Mouse (Mus musculus): ENCODE results near the gene B4galt4. TPM values are rescaled to one million over a fixed set of nuclear protein-coding genes. Genes with fewer than 3 reads are reported as not detected.

Gene B4galt4
- total RNA-seq (2021) = 10 to 100 TPM; 34.3 to 39.7 TPM
- long read RNA-seq, experiment 1, transcript B4galt4-201 (7 exons, 2,304 nt) = major isoform, 6 of 17 reads
- long read RNA-seq, experiment 1, partial matches to known transcripts = 1 of 17 reads
- long read RNA-seq, experiment 1, other reads (novel, unspliced or antisense) = 5 of 17 reads
- long read RNA-seq, experiment 2, transcript B4galt4-201 (7 exons, 2,304 nt) = major isoform, 21 of 43 reads
- long read RNA-seq, experiment 2, transcript B4galt4-205 (7 exons, 2,168 nt) = minor isoform, 7 of 43 reads
- long read RNA-seq, experiment 2, partial matches to known transcripts = 9 of 43 reads
- long read RNA-seq, experiment 2, other reads (novel, unspliced or antisense) = 2 of 43 reads

- Histone ChIP-seq H3K4me3 (peak within 1 kb of the TSS; percentile 88), H3K27ac (peak within 1 kb of the TSS; percentile 97)
- DNase-seq (ENCODE audit: low spot score in 2 of 2) = peak; percentile 85 to 88
- peak; percentile 61 for TF ChIP-seq CTCF (conservative IDR thresholded peaks at IDR 0.05)
Measured at GRCm38 (mm10) chr16:38742113-38742658, at the start of gene B4galt4. Gene B4galt4 (plus strand): TSS chr16:38742264.

- H3K27ac ChIP-seq = no peak overlapping the region
- no peak overlapping the region for H3K4me3 ChIP-seq
- DNase-seq (ENCODE audit: low spot score in 2 of 2) = no peak
- no peak for TF ChIP-seq CTCF (conservative IDR thresholded peaks at IDR 0.05)
Measured at GRCm38 (mm10) chr16:38694906-38695540, 47.0 kb upstream of the B4galt4 start.

- DNase-seq (ENCODE audit: low spot score in 2 of 2) = no peak
- H3K27ac ChIP-seq = no peak overlapping the region
- H3K4me3 ChIP-seq = no peak overlapping the region
- TF ChIP-seq CTCF (conservative IDR thresholded peaks at IDR 0.05) = no peak
Measured at GRCm38 (mm10) chr16:38695557-38695956, 46.5 kb upstream of the B4galt4 start.

GRCm38 (mm10) chr16:38697611-38698010 is 44.5 kb upstream of the B4galt4 start:
- H3K4me3 ChIP-seq = no peak overlapping the region
- H3K27ac ChIP-seq = no peak overlapping the region
- no peak for DNase-seq (ENCODE audit: low spot score in 2 of 2)
- TF ChIP-seq CTCF (conservative IDR thresholded peaks at IDR 0.05) = no peak

GRCm38 (mm10) chr16:38700392-38701162 is 41.5 kb upstream of the B4galt4 start:
- no peak overlapping the region for H3K27ac ChIP-seq
- no peak overlapping the region for H3K4me3 ChIP-seq
- no peak for DNase-seq (ENCODE audit: low spot score in 2 of 2)
- no peak for TF ChIP-seq CTCF (conservative IDR thresholded peaks at IDR 0.05)

- no peak overlapping the region for H3K4me3 ChIP-seq
- no peak for TF ChIP-seq CTCF (conservative IDR thresholded peaks at IDR 0.05)
- no peak for DNase-seq (ENCODE audit: low spot score in 2 of 2)
- H3K27ac ChIP-seq = no peak overlapping the region
Measured at GRCm38 (mm10) chr16:38701492-38702185, 40.4 kb upstream of the B4galt4 start.

GRCm38 (mm10) chr16:38702316-38702715 is 39.7 kb upstream of the B4galt4 start:
- no peak for DNase-seq (ENCODE audit: low spot score in 2 of 2)
- no peak overlapping the region for H3K4me3 ChIP-seq
- no peak overlapping the region for H3K27ac ChIP-seq
- TF ChIP-seq CTCF (conservative IDR thresholded peaks at IDR 0.05) = no peak

GRCm38 (mm10) chr16:38703501-38703900 is 38.6 kb upstream of the B4galt4 start:
- TF ChIP-seq CTCF (conservative IDR thresholded peaks at IDR 0.05) = no peak
- DNase-seq (ENCODE audit: low spot score in 2 of 2) = no peak
- H3K4me3 ChIP-seq = no peak overlapping the region
- H3K27ac ChIP-seq = no peak overlapping the region

- TF ChIP-seq CTCF (conservative IDR thresholded peaks at IDR 0.05) = no peak
- Histone ChIP-seq H3K4me3 (no peak overlapping the region), H3K27ac (peak overlapping the region; percentile 39; the same call in 1 of the 2 replicates)
- DNase-seq (ENCODE audit: low spot score in 2 of 2) = no peak
Measured at GRCm38 (mm10) chr16:38705531-38706281, 36.4 kb upstream of the B4galt4 start.

- Histone ChIP-seq H3K4me3 (no peak overlapping the region), H3K27ac (peak overlapping the region; percentile 39; the same call in 1 of the 2 replicates)
- TF ChIP-seq CTCF (conservative IDR thresholded peaks at IDR 0.05) = no peak
- DNase-seq (ENCODE audit: low spot score in 2 of 2) = no peak
Measured at GRCm38 (mm10) chr16:38706782-38707181, 35.3 kb upstream of the B4galt4 start.

GRCm38 (mm10) chr16:38708962-38709520 is 33.0 kb upstream of the B4galt4 start:
- peak; percentile 22; the same call in 1 of the 2 replicates for TF ChIP-seq CTCF (conservative IDR thresholded peaks at IDR 0.05)
- no peak for DNase-seq (ENCODE audit: low spot score in 2 of 2)
- H3K4me3 ChIP-seq = peak overlapping the region; percentile 13; the same call in 1 of the 2 replicates
- H3K27ac ChIP-seq = no peak overlapping the region

All from layer of hippocampus, adult 2 months (tissue).